Mouse (Mus musculus) monocyte, adult 2 months (primary cell): Measurements from ENCODE around the gene Ccdc152.

Experiments used
- DNase-seq, 2 experiments: peaks; one replicate each; pipeline ENCODE4 v3.0.0; 2022; ENCODE audit warnings: low spot score in 2 of 2, low read depth in 1 of 2

Ccdc152 gene

DNA sequence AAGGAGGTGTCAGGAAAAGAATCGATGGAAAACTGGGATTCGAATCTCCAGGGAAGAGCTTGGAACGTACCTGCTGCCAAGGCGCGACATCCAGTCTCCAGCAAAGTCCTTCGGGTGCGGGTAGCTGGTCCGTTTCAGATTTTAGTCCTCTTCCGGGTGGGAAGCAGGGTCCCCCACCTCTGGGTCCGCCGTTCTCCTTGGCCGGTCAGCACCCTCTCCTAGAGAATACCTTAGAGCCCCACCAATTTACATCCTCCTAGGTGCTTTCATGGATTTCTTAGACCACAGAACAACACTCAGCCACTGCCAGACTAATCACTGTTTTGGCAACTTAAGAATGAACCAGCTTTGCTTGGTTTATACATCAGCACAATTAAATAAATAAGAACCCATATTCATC is at the start of gene Ccdc152:
Gene Ccdc152, minus strand, starts transcription at position 101 of the 400 bp plus-strand sequence.
- DNase-seq = no peak

DNA sequence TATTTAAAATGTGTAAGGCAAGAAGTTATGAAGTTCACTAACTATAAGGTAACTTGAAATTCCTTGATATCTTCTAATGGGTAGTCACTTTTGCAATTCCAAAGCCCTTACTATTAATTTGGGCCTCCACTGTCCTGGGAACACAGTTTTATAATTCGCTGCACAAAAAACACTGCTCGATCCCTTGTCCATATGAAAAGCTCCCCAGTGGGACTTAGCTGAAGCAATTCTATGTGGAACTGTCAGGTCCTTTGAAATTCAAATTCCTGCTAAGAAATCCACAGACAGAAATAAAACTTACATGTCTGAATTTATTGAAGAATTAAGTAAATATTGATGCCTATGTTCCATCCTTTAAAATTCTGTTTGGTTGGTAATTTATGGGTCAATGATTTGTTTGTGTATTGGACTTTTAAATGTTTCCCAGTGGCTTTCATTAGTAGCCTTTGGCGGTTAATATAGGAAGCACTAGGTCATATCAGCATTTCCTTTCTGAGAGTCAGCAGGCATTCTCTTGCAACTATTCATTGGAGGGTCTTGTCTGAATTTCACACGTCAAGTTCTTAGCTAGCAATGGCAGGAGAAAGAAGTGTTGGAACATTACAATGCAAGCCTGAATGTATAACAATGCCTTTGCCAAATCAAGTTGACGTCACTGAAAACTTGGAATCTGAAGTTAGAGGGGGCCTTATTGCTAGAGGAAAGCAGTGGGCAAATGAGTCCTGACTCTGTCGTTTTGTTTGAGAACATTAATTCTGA is 46.2 kb upstream of the Ccdc152 start:
- no peak for DNase-seq

DNA sequence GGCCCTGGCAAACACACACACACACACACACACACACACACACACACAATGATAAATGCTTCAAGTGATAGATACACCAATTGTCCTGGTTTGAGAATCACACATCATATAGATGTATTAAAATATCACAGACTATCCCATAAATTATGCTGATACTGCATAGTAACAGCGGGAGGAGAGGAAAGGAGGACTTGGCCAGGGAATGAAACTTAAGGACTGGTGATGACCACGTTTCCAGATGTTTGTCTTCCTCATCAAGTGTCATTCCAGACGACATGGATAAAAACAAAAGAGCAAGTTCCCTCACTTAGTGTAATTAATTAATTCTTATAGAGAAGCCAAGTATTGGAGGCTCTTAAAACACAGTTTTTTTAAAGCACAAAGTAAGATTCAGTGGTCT is 43.4 kb upstream of the Ccdc152 start:
- no peak for DNase-seq

DNA sequence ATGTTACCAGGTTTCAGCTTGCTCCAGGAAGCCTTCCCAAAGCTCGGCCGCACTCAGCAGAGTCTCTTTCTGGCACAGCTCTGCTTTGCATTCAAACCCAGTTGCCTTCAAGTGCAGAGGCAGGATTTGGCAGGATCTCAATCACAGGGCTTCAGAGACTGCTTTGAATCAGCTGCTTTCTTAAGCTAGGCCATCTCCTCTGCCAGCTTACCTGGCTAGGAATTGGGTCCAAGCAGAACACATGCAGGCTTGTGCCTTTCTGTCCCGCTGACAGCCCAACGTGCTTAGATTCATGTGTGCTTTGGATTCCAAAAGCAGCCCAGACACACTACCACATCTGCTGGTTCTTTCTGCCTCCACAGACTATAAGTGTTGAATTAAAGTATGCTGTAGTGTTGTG is 41.2 kb upstream of the Ccdc152 start:
- no peak for DNase-seq

DNA sequence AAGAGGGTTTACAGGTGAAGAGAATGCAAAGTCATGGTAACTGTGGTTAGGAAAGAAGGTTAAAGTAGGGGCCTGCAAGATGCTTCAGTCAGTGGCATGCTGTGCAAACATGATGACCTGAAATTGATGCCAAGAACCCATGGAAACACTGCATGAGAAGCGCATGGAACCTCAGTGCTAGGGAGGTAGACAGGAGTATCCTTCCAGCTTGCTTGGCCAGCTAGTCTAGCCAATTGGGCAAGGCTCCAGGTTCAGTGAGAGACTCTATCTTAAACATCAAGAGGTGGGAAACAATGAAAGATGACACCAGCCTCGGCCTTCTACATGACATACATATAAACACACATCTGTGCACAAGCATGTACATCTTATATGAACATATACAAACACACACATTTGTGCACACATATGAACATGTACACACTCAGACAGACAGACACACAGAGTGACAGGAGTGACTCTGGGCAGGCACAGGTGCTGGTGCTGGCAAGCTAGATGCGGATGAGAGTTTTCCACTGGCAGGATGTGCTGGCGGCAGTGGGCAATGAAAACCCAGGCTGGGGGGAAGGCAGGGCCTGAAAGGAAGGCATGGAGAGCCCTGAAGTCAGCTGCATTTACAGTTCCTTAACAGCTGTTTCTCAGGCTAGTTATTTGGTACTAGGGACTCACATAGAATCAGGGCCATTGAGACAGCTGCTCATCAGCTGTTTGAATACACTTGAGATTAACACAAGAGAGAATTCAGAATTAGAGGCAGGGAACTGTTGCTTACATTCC is 38.7 kb upstream of the Ccdc152 start:
- no peak for DNase-seq

DNA sequence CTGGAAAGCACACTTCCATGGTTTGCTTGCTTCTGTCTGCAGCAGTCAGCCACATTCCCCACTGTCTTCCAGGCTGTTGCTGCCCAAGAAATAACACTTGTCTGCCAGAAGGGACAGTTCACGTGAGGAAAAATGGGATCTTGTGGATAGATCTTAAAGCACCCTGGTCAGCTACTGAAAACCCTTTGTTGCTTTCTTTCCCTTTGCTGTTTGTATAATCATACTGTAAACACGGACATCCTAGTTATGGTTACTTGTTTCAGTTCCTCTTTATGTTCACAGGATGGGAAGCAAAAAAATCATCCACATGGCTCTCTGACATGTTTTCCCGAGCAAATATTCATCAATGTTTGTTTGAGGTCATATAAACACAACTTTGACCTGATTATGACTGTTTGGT is 36.5 kb upstream of the Ccdc152 start:
- DNase-seq = no peak

DNA sequence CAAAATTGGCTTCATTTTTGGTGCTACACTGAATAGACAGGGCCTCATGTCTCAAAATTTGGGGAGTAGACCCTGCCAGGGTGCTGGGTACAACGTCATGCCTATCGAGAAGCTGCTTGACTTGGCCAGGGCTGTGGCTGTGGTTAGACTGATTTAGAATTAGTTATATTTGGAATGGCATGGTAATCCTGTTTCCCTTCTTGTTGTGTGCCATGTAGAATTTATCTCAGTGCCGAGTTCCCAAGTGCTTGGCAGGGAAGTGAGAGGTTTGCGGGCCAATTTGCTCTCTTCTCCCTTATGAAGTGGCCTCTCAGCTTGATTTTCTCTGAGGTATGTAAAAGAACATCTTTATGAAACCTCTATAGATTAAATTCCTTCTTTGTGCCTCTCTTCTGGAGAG is 29.2 kb upstream of the Ccdc152 start:
- DNase-seq = no peak

DNA sequence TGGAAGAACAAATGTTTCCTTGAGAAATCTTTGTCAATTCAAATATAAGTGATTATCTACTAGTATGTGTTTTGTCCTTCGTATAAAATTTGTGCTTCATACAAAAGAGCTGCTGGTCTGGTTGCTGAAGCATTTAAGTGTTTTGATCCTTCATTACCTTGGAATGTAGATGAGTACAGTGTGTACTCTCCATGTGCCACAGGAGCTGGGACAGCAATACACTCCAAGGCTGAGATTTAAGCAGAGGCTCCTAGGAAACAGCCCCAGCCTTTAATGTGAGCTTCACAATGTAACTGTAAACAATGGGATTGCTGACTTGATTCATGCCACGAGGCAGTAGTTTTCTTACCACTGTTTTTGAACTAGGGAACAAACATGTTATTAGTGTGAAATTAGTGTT is 28.5 kb upstream of the Ccdc152 start:
- no peak for DNase-seq

DNA sequence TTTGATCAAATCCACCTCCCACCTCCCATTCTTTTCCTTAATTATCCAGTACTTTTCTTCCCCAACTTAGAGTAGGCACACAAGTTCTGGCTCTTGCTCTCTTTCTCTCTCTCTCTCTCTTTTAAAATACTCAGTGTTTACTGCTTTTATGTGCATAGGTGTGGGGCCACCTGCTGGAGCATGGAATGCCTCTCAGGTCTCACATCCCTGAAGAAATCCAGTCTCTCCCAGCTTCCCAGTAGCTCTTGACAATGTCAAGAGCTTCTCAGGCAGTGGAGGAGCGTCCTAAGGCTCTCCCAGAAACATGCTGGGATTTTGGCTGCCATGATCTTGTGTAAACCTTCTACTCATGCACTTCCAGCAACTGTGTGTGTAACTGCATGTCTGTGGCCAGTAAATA is 27.0 kb upstream of the Ccdc152 start:
- DNase-seq = no peak

DNA sequence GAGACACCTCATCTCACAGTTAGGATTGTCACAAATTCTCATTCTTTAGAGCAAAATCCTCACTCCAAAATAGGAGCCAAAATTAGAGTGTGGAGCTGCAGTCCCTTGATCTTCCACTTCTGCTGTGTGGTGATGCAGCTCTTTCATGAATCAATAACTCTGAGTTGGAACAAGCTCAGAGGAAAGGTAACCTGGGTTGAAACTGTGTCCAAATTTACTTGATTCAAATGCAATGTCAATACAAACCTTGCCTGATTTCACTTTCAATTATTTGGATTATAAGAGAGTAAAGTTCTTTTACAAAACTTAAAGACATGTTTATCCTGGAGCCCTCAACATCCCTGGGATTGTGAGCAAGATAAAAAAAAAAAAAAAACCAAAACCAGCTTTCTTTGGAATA is 19.7 kb upstream of the Ccdc152 start:
- no peak for DNase-seq

DNA sequence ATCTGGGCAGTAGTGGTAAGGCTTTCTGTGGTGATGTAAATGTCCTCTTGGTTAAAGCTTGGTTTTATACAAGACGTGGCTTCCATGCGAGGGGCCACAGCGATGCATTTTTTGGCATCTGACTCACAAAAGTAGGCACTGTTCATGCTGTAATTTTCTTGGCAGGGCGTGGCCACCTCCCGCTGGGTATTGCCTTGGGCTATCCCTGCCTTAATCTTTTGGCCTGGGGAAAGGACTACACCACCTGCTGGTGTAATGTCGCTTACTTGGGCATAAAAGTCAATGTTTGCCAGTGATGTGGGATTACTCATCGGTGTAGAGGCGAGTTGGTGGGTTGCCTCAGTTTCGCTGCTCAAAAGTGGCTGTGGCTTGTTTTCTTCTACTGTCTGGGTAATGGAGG is 16.6 kb upstream of the Ccdc152 start:
- DNase-seq = no peak

DNA sequence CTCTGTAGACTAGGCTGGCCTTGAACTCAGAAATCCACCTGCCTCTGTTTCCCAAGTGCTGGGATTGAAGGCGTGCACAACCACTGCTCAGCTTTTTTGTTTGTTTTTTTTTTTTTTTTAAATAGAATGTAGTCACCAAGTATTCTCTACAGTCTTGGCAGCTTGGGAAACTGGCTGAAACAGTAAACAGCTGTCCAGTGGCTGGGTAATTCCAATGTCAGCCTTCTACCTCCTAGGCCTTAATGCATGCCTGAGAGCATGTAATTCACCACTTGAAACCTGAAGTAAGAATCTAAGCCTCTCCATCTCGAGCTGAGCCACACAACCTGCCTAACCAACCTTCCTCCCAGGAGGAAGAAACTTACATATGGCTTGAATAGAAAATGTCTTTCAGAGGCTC is 13.3 kb upstream of the Ccdc152 start:
- no peak for DNase-seq

DNA sequence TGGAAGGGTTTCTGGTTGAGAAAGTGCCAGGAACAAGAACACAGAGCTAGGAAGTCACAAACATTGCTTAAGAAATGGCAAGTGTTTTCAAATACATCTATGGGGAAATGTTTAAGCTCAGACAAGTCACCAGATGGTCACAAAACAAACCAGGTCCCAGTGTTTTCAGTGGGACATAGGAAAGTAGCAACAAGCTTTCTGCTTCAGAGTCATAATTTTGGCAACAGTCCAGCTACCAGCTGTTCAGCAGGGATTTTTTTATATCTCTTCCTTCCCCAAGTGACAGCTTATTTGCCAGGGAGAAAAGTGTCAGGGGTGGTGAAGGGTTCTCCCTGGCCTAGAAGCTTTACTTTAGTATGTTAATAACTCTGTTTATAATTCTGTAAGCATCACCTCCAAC is 9.6 kb upstream of the Ccdc152 start:
- DNase-seq = no peak

DNA sequence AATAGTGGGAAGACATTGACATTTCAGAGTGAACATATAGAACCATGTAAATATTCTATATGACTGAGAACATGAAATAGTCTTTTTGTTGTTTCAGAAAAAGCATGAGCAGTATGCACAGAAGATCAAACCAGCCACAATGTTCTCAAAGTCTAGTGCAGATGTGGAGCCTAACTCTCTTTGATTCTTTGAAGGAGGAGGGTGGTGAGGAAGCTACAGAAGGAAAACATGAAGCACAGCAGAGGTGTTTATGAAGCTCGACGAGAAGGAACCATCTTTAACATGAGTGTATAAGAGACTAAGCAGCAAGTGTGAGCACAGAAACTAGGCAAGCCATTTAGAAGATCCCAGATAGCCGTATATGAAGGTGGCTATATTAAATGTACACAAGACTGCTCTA is 6.5 kb upstream of the Ccdc152 start:
- DNase-seq = no peak

DNA sequence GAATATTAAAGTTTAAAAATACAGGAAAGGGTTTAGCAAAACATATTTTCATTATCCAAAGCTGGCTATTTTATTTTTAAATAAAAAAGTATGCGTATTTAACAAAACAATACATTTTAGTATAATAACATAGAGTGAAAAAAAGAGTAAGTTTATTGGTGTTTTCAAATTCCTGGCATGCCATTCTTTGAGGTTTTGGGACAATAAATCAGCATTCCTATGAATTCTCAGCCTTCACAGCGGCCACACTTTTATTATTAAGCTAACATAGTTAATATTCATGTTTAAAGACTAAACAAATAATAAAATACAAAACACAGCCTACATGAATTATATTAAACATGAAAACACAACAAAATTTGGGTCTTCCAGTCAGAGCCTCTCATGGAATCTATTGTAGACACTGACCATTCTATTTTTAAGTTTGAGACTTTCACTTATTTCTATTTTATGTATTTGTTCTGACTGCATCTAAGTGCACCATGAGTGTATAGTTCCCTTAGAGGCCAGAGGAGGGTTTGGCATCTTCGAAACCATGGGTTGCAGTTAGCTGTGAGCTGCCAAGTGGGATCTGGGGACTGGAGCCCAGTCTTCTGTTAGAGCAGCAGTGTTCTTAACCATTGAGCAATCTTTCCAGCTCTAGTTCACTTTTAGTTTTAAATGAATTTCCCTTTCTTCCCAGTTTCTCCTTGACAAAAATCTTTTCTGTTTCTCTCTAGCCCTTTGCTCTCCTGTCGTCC is 2.8 kb downstream of the Ccdc152 start:
- no peak for DNase-seq

DNA sequence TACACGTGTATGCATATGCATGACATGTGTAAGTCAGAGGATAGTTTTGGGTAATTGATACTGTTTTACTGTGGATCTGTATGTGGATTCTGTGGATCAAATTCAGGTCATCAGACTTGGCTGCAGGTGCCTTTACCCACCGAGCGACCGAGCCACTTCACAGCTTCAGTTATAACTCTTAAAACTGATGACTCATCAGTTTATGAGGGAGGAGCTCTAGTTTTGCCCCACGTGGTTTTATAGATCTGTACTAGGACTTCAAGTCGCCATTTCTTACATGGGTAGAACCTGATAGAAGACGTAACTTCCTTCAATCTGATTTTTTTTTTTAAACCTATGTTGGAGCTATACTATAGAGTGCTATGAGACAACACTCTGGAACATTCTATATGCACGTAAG is 5.7 kb downstream of the Ccdc152 start:
- no peak for DNase-seq

DNA sequence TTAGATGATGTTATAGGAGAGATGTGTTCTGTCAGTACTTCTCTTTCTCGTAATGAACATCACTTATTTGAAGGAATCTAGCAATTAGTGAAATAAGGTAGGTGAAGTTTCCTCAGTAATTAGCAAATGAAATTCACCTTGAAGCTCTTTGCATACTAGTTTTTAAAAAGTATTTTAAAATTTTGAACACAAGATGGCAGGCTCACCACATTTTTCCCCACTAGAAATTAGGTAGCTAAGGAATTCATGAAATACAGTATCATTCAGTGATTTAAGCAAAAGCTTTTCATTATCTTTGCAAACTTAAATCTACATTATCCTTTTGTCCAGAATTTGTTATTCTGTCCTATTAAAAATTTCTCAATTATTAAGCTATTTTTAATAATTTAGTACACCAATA is 7.3 kb downstream of the Ccdc152 start:
- DNase-seq = no peak

DNA sequence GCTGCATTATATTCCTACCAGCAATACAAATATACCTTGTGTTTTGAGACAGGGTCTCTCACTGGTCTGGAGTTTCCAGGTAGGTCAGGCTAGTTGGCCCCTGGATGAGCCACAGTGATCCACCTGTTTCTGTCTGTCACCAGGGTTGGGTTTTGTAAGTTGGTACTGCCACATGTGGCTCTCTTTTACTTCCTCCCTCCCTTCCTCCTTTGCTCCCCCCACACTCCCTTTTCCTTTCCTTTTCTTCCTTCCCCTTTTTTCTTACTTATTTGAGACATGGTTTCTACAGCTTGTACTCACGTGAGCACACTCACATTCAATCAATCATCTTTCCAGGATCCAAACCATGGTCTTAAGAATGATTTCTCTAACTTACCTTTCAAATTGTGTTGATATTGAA is 9.8 kb downstream of the Ccdc152 start:
- DNase-seq = no peak

DNA sequence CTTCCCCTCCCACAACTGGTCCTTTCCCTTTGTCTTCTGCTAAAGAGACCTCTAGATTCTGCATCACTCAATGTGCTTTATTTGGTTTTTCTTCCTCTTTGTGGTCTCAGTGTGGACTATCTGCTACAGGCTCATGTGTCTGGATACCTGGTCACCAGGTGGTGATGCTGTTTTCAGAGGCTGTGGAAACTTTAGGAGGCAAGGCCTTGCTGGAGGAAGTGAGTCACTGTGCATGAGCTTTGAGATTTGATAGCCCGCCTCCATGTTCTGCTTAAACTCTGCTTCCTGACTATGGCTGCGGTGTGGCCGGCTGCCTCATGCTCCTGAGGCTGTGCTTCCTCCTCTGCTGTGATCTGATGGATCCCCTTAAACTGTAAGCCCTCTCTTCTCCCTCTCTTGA is 12.9 kb downstream of the Ccdc152 start:
- DNase-seq = no peak

DNA sequence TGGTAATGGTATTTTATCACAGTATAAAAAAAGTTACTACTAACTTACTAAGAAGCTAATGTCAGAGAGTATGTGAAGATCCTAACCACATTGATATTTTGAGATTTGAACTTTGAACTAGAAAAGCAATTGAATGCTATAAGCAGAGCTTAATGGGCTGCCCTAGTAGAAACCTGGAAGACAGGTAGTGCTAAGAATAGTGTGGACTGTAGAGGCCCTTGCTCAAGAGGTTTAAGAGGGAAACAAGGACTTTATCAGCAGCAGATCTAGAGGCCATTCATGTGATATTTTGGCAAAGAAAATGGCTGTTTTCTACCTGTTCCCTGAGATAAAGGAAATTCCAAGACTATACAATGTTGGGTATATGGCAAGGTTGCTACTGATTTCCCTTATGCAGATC is 17.3 kb downstream of the Ccdc152 start:
- no peak for DNase-seq

DNA sequence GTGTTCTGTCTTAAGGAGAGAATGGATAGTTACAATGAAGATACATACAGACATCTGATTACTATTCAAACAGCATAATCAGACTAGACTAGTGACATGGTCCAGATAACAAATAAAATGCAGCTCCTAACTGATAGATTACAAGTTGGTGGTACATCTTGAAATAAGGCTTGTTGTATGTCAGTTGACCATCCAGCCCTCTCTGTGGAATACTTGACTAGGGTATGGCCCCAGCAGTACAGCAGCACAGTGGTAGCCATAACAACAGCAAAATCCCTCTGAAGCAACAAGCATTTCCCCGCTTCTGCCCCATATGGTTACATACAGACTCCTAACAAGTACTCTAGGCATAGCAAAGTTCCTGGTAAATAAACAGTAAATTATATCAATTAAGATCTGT is 21.6 kb downstream of the Ccdc152 start:
- DNase-seq = no peak

DNA sequence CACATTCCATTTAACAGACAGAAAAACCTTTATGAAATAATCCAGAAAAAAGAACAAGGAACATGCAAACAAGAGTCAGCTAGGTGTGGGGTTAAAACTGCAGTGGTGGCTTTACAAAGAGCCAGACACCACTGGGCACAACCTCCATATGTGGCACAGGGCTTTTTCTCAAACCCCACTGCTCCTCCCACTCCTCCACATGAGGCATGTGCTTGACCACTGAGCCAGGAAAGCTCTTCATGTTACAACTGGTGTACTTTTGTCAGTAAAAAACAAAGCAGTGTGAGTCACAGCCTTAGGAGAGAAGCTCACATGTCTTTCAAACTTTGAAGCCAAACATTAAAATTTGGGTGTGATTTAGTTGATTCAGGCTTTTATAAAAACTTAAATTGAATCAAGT is 22.1 kb downstream of the Ccdc152 start:
- no peak for DNase-seq
